Mouse (Mus musculus) cortical plate, adult 2 months (tissue): Measurements from ENCODE around the gene Mcm10.

Source experiments
- CTCF ChIP-seq: fragments of 200-500 bp; IDR thresholded peaks from 2 replicates; pipeline ENCODE4 v1.5.1; 2011; ENCODE audit warnings: mild to moderate bottlenecking, control low read depth, low read length; ENCODE audit not compliant: insufficient read depth; ENCODE audit errors: extremely low read depth
- POLR2A ChIP-seq: fragments of 200-500 bp; IDR thresholded peaks from 2 replicates; pipeline ENCODE4 v1.6.1; 2011; ENCODE audit warnings: mild to moderate bottlenecking, low read length, control low read depth; ENCODE audit not compliant: insufficient read depth; ENCODE audit errors: extremely low read depth

- no peak for TF ChIP-seq CTCF
- no peak for TF ChIP-seq POLR2A
Measured at GRCm38 (mm10) chr2:4983987-4984386, 28.6 kb downstream of the Mcm10 start.
